Mouse (Mus musculus) ovary, postnatal 14 days (tissue): ENCODE measurements at regions not wholly inside any gene's neighbourhood (a gene's known extent, or its start where the extent isn't known, plus 50 kb on each side); places are given as distances from the start of the nearest gene placed in this dataset.

Experiments used
- DNase-seq: peaks from one replicate; pipeline ENCODE4 v3.0.0; 2022; ENCODE audit warnings: low spot score

DNA sequence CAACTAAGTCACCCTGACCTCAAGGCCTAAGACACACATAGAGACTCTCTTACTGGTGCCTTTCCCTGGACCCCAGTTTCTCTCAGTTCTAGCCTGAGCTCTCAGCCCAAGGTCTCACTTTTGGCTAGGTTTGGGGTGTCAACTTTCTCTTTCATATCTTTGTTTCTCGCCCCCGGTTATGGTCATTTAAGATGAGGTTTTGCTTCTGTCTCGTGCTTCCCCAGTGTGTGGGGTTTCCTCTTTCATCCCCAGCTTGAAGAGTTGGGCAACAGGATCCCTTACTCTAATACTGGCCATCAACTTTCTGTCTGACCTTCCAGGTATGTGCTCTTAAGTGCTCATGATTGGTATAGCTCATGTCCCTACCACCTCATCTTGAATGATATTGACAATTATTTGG, 67.5 kb downstream of the Lmo4 start:
- DNase-seq, result no peak

GRCm38 (mm10) chr3:144136432-144136831, 68.6 kb downstream of the Lmo4 start:
- no peak for DNase-seq

DNA sequence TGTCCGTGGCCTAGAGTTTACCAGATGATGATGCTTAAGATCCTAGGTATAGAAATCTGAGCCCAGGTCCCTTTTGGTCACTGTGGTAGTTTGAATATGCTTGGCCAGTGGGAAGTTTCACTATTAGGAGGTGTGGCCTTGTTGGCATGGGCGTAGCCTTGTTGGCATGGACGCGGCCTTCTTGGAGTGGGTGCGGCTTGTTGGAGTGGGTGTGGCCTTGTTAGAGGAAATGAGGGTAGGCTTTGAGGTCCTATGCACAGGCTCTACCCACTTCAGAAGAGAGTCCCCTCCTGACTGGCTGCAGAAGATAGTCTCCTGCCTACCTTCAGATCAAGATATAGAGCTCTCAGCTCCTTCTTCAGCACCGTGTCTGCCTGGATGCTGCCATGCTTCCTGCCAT, 69.4 kb downstream of the Lmo4 start:
- DNase-seq, result no peak

- no peak for DNase-seq
These were observed 77.0 kb downstream of the Lmo4 start for GRCm38 (mm10) chr3:144128042-144128441.

DNA sequence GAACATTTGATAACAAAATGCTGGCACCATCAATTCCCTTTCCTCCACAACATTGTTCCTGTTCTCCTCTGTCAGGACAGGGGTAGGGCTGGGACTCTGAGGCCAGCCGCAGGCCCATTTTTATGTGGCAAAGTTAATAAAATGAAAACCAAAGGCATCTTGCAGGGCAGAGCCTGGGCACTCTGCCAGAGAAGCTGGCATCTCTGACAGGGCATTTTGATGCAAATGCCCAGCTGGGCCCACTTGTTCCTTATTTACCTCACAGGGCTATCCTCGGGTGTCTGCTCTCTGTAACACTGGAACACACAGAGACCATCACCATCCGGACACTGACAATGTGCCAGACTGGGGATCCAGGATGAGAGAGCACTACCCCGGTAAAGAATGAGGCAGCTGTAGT, 80.7 kb downstream of the Lmo4 start:
- no peak for DNase-seq

GRCm38 (mm10) chr3:144123361-144124072, 81.5 kb downstream of the Lmo4 start:
- no peak for DNase-seq

DNA sequence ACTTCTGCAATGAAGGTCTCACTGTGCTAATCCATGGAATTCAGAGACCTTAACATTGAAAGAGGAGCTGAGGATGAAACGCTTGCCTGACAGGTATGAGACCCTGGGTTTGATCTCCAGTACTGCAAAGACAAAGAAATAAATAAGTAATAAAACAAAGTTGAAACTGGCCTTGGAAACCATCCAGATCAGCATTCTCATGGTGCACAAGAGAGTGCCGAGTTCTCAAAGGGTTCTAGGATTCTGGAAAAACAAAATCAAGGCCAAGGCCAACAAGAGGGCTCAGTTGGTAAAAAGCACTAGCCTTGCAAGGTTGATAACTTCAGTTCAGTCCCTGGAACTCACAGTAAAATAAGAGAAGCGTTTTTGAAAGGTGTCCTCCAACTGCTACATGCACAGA, 85.9 kb downstream of the Lmo4 start:
- DNase-seq, result no peak

- no peak for DNase-seq
These were observed 91.1 kb downstream of the Lmo4 start for GRCm38 (mm10) chr3:144113672-144114645.

GRCm38 (mm10) chr3:144110331-144111080, 94.5 kb downstream of the Lmo4 start:
- DNase-seq, result no peak

- DNase-seq, result no peak
These were observed 95.3 kb downstream of the Lmo4 start for GRCm38 (mm10) chr3:144109769-144110168.

DNA sequence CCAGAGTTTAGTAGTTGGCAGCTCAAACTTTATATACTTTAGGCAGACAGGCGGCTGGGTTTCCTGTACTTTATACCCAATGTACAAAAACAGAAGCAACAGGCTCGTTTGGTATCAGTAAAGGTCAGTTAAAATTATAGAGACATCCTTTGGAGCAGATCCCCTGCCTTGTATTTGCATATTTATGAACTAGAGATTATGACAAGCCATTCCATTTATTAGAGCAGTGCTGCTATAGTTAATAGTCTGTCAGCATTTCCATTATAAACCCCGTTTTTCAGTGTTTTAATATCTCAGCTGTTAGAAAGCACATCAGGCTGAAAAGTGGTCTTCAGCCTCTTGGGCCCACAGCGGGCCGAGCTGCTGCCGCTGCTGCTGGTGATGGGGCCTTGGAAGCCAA, 96.7 kb downstream of the Lmo4 start:
- DNase-seq, result no peak

GRCm38 (mm10) chr3:144107664-144108063, 97.4 kb downstream of the Lmo4 start:
- DNase-seq, result no peak

DNA sequence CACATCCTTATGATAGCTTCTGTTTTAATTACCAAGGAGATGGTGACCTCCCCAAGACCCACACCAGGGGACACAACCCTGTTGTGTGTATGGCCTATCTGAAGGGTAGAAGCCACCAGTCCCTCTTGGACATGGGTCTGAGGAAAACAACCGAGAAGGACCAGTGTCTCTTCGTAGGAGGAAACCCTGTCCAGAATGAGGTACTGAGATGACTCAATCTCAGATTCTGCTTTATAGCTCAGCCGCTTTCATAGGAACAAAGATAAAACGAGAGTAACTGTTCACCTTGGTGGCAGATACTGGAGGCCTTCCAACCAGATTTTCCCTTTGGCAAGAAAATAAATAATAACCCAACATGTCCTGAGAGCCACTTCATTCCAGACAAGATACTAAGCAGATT, 100.7 kb downstream of the Lmo4 start:
- no peak for DNase-seq

DNA sequence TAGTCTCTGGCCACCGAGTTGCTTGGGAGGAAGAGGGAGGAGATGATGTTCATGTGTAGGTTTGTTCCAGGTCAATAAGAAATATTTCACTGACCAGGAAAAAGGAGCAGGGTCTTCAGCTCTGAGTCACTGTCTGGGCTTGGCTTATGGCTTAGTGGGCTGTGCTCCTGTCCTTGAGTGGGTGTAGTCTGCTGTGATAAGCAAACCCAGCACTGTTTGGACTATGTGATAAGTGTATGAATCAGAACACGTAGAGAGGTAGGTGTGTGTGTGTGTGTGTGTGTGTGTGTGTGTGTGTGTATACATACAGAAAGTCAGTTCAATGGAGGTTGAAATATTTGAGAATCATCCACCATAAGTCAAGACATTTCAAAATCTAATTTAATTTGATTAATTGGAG, 105.6 kb downstream of the Lmo4 start:
- no peak for DNase-seq

- DNase-seq, result no peak
These were observed 106.3 kb downstream of the Lmo4 start for GRCm38 (mm10) chr3:144098762-144099161.

GRCm38 (mm10) chr3:144091231-144091630, 113.8 kb downstream of the Lmo4 start:
- DNase-seq, result no peak

DNA sequence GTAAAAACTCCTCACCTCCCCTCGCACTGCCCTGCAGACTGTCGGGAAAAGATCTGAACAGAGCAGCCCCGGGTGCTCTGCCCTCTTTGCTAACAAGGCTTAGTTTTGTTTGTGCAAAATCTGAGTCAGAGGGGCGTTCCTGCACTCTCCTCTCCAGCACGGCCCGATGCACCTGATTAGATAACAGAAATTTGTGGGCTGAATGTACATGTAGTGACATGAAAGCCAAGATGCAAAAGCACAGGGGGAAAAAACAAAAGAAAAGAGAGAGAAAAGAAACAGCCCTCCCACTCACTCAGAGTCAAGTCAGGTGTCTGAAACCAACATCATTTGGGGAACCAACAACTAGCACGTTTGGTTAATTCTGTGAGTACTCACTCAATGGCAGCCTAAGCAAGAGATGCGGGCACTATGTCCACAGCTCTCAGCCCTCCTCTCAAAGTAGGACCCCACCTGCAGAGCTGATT, 115.2 kb downstream of the Lmo4 start:
- no peak for DNase-seq

GRCm38 (mm10) chr3:144088261-144088884, 116.6 kb downstream of the Lmo4 start:
- DNase-seq, result no peak

DNA sequence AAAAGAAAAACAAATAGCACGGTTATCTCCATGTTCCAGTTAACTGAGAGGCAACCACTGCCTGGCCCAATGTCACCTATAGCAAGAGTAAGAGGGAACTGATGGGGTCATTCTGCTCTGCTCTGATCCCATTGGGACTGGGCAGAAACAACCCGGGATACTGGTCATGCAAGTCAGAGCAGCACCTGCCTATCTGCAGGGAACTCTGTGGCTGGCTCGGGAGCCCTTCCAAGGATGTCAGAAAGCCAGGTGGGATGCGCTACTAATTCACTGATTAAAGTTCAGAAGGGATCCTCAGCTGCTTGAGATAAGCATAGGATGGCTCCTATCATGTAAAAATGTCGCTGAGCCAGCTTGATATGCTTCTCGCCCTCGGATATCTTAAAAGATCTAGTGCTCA, 117.2 kb downstream of the Lmo4 start:
- no peak for DNase-seq

DNA sequence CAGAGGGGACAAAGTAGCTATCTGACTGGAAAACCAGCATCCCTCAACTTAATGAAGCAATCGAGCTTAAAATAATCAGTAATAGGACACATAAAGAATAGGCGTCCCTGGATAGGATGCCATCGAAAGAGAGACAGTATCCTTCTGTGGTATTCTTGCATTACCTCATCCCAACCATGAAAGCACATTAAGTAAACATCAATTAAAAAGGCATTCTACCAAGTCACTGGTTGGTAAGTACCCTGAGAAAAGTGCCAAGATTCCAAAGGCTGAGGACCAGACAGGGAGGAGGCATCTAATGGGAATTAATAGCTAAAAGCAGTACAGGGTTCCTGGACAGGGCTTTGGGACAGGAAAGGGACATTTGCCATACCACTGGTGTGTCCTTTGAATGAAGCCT, 118.8 kb downstream of the Lmo4 start:
- DNase-seq, result no peak

DNA sequence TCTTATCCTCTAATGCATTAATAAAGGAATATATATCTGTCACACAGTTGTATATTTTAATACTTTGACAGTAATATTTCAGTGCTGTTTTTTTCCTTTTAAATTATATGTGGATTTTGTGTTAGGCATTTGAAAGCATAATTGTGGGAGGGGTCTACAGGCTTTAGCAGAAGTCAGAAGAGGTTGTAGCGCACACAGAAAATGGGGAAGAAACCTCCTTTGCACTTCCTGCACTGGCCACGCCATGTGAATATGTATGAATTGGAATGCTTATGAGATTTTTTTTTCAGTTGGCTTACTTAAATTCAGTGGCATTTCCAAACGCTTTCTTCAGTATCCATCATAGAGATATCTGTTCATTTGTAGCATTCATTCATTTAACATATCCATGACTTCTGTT, 125.1 kb downstream of the Lmo4 start:
- no peak for DNase-seq
